9 mouse cellular contexts compared by ENCODE assay signal in the genomic region with DNA sequence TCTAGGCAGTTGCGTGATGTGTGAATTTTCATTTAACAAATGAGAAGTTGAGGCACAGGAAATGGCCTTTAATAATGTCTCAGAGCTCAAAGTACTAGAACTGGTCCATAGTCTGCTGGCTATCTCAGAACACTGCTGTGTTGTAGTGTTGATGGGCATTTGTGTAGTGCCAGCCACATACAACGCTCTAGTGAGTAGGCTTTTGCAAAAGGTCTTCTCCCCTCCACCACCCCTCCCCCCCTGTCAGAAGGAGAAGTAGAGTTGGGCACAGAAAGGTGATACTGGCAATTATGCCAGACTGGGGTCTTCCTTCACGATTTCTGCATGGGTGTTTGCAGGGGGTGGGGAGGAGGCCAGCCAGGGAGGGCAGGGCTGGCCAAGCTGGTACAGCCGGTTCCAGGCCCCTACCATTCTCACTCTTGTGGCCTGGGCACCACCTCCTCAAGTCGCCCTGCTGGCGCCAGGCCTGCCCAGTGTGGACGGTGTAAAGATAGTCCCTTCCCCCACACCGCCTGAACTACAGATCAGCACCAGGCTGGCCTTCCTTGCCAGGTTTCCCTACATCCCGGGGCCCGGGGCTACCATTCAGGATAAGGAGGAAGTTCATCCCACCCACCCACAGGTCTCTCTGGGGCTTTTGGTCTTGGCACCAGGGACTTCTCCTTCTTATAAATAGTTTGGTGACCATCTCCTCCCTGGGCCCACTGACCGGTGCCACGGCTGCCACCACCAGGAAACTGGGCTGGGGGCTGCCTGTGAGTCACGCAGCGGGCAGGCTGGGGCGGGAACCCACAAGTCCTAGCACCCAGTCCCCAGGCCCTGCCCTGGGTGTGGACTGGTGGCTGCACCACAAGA. TPM values are rescaled to one million over a fixed set of nuclear protein-coding genes. Genes with fewer than 3 reads are reported as not detected.
DNase-seq lines count a peak whose midpoint lies in the region; ATAC-seq and TF ChIP-seq lines count a peak whose summit lies in the region.
"Had no signal": no experiment of that assay in that cellular context is flagged by ENCODE, and none has a peak within 500 bp of the region (broad histone marks: within the 10 kb centered on the region; RNA-seq: fewer than 3 reads in every experiment).

No protein-coding gene starts in this region.

- peaks cover 23% of the 10 kb centered on the region for H3K79me2 ChIP-seq in MEL (ENCODE audit: control insufficient read depth, insufficient read depth, low read length, poor library complexity)

- no peak for ATAC-seq in hindbrain, embryonic 12.5 days (ENCODE audit: low FRiP score)
- no peak for ATAC-seq in hindbrain, embryonic 11.5 days (ENCODE audit: low FRiP score)
- ATAC-seq in forebrain, embryonic 14.5 days = no peak
- no peak for ATAC-seq in erythroblast, adult 5-6 weeks (replicated peaks; ENCODE audit: low FRiP score, poor library complexity, severe bottlenecking)

- no peaks in the 10 kb centered on the region for H3K9me3 ChIP-seq in hindbrain, embryonic 12.5 days (replicated peaks)
- H3K9me3 ChIP-seq in hindbrain, embryonic 11.5 days (ENCODE audit: control insufficient read depth, low read length) = no peaks in the 10 kb centered on the region
- H3K9me3 ChIP-seq in MEL (replicated peaks; ENCODE audit: insufficient read depth, low read length) = no peaks in the 10 kb centered on the region
- H3K9me3 ChIP-seq in forebrain, embryonic 14.5 days (replicated peaks; ENCODE audit: control insufficient read depth, low read length) = no peaks in the 10 kb centered on the region

- intact Hi-C loops in left cerebral cortex, postnatal 36 days (cut with DNase I) = no loop called here

- H3K4me3 ChIP-seq in hindbrain, embryonic 12.5 days = no peak overlapping the region
- no peak overlapping the region for H3K4me3 ChIP-seq in hindbrain, embryonic 11.5 days (ENCODE audit: low read depth, low read length)
- peak overlapping the region in 1 of 2 experiments; percentile 4; a peak in 2 of 4 replicates for H3K4me3 ChIP-seq in MEL (ENCODE audit: control insufficient read depth in 1 of 2, insufficient read depth in 1 of 2, low read depth in 2 of 2, low read length in 2 of 2)
- no peak overlapping the region for H3K4me3 ChIP-seq in kidney, adult 2 months (ENCODE audit: insufficient read depth, low read depth, low read length)
- no peak overlapping the region for H3K4me3 ChIP-seq in forebrain, embryonic 14.5 days (ENCODE audit: low read depth, low read length)

- 73% methylated on average over 15 of the region's 15 CpGs for WGBS in hindbrain, embryonic 12.5 days
- 81% methylated on average over 15 of the region's 15 CpGs for WGBS in hindbrain, embryonic 11.5 days
- WGBS in kidney, adult 2 months = 47% methylated on average over 15 of the region's 15 CpGs
- 80% methylated on average over 15 of the region's 15 CpGs for whole genome bisulfite sequencing in forebrain, embryonic 14.5 days

- peaks cover 74% of the 10 kb centered on the region for H3K4me1 ChIP-seq in hindbrain, embryonic 12.5 days
- peaks cover 31% of the 10 kb centered on the region for H3K4me1 ChIP-seq in hindbrain, embryonic 11.5 days (replicated peaks; ENCODE audit: control insufficient read depth, insufficient read depth, low read length)
- peaks cover 11 to 59% of the 10 kb centered on the region in 2 experiments for H3K4me1 ChIP-seq in MEL (ENCODE audit: control insufficient read depth in 1 of 2, insufficient read depth in 2 of 2, low read length in 2 of 2)
- H3K4me1 ChIP-seq in kidney, adult 2 months (ENCODE audit: control insufficient read depth, insufficient read depth, low read length) = peaks cover 49% of the 10 kb centered on the region
- peaks cover 38% of the 10 kb centered on the region for H3K4me1 ChIP-seq in forebrain, embryonic 14.5 days (ENCODE audit: control insufficient read depth, insufficient read depth, low read length)

- DNase-seq in hindbrain, embryonic 11.5 days (ENCODE audit: low spot score) = no peak
- peak; percentile 51 for DNase-seq in MEL (ENCODE audit: low read depth, low spot score)
- DNase-seq in kidney, adult 2 months = peak; percentile 72
- DNase-seq in lung, postnatal 14 days = peak; percentile 51
- DNase-seq in forebrain, embryonic 14.5 days (ENCODE audit: low spot score) = no peak
- DNase-seq in left cerebral cortex, postnatal 36 days (ENCODE audit: low spot score in 2 of 2) = no peak

- 0 out of 2 replicates have a peak overlapping the region, but pooled peaks have one; percentile 23 for H3K27ac ChIP-seq in hindbrain, embryonic 12.5 days
- no peak overlapping the region for H3K27ac ChIP-seq in hindbrain, embryonic 11.5 days (ENCODE audit: low read depth, low read length)
- peak overlapping the region; percentile 99 for H3K27ac ChIP-seq in MEL (ENCODE audit: control insufficient read depth, low read depth, low read length)
- peak overlapping the region; percentile 98 for H3K27ac ChIP-seq in kidney, adult 2 months (ENCODE audit: insufficient read depth, low read depth, low read length)
- H3K27ac ChIP-seq in forebrain, embryonic 14.5 days (ENCODE audit: low read depth, low read length) = no peak overlapping the region

- no peaks in the 10 kb centered on the region for H3K36me3 ChIP-seq in hindbrain, embryonic 12.5 days
- no peaks in the 10 kb centered on the region for H3K36me3 ChIP-seq in hindbrain, embryonic 11.5 days (ENCODE audit: control insufficient read depth, insufficient read depth, low read length)
- peaks cover 0 to 43% of the 10 kb centered on the region in 2 experiments; a peak in 2 of 4 replicates for H3K36me3 ChIP-seq in MEL (ENCODE audit: control insufficient read depth in 1 of 2, insufficient read depth in 2 of 2, low read length in 2 of 2)
- H3K36me3 ChIP-seq in kidney, adult 2 months (ENCODE audit: control insufficient read depth, insufficient read depth, low read length) = no peaks in the 10 kb centered on the region
- H3K36me3 ChIP-seq in forebrain, embryonic 14.5 days (ENCODE audit: control insufficient read depth, insufficient read depth, low read length) = no peaks in the 10 kb centered on the region

- peaks cover 85% of the 10 kb centered on the region for H3K27me3 ChIP-seq in hindbrain, embryonic 12.5 days
- H3K27me3 ChIP-seq in hindbrain, embryonic 11.5 days (ENCODE audit: control insufficient read depth, insufficient read depth, low read length) = peaks cover 51% of the 10 kb centered on the region
- no peaks in the 10 kb centered on the region for H3K27me3 ChIP-seq in MEL (ENCODE audit: control insufficient read depth in 1 of 2, insufficient read depth in 2 of 2, low read length in 2 of 2)
- no peaks in the 10 kb centered on the region for H3K27me3 ChIP-seq in kidney, adult 2 months (replicated peaks; ENCODE audit: control insufficient read depth, insufficient read depth, low read length)
- H3K27me3 ChIP-seq in forebrain, embryonic 14.5 days (replicated peaks; ENCODE audit: control insufficient read depth, insufficient read depth, low read length) = peaks cover 31% of the 10 kb centered on the region

- no peak for TF ChIP-seq CTCF in MEL (IDR thresholded peaks at IDR 0.05 in 2 of 3, conservative IDR thresholded peaks at IDR 0.05 in 1 of 3; ENCODE audit: control insufficient read depth in 1 of 3, insufficient read depth in 1 of 3, low read depth in 2 of 3, low read length in 3 of 3, poor library complexity in 1 of 3, severe bottlenecking in 1 of 3)
- TF ChIP-seq CTCF in kidney, adult 2 months (conservative IDR thresholded peaks at IDR 0.05; ENCODE audit: insufficient read depth, insufficient read length, low read depth, low read length) = no peak

- TF ChIP-seq EP300 in MEL (IDR thresholded peaks at IDR 0.05; ENCODE audit: low read depth in 1 of 2, low read length in 2 of 2) = 0 out of 4 replicates have a peak, but pooled peaks of 1 of the 2 experiments have one; percentile 8

- TF ChIP-seq POLR2A in MEL (IDR thresholded peaks at IDR 0.05; ENCODE audit: control insufficient read depth in 1 of 2, insufficient read depth in 1 of 2, low read depth in 1 of 2, low read length in 2 of 2, poor library complexity in 1 of 2) = no peak
- TF ChIP-seq POLR2A in kidney, adult 2 months (IDR thresholded peaks at IDR 0.05; ENCODE audit: low read depth, low read length) = no peak

- H3K9ac ChIP-seq in hindbrain, embryonic 12.5 days = no peak overlapping the region
- H3K9ac ChIP-seq in hindbrain, embryonic 11.5 days (ENCODE audit: low read depth, low read length) = no peak overlapping the region
- peak overlapping the region; percentile 83 for H3K9ac ChIP-seq in MEL (ENCODE audit: control insufficient read depth, low read depth, low read length, poor library complexity, severe bottlenecking)
- no peak overlapping the region for H3K9ac ChIP-seq in forebrain, embryonic 14.5 days (ENCODE audit: low read length)

- TF ChIP-seq RAD21 in MEL (IDR thresholded peaks at IDR 0.05; ENCODE audit: low read depth, low read length) = no peak

- no peak overlapping the region for H3K4me2 ChIP-seq in hindbrain, embryonic 12.5 days (replicated peaks)
- no peak overlapping the region for H3K4me2 ChIP-seq in hindbrain, embryonic 11.5 days (replicated peaks; ENCODE audit: low read depth, low read length)
- H3K4me2 ChIP-seq in forebrain, embryonic 14.5 days (ENCODE audit: low read length) = no peak overlapping the region

RNA-seq across cellular contexts. Expression of a gene that starts 3.4 kb away (rescaled TPM):
- 6.0 and 7.5 TPM in 2 replicates for polyA plus RNA-seq in hindbrain, embryonic 12.5 days (2016; fragmentation: Nextera tagmentation; extraction: Ambion mirVana)
- polyA plus RNA-seq in hindbrain, embryonic 11.5 days (2014; fragmentation: Nextera tagmentation; extraction: Ambion mirVana) = 6.2 and 6.4 TPM in 2 replicates
- 49.6 and 72.7 TPM in 2 replicates for total RNA-seq in MEL (2012; rRNA removed)
- 10 to 100 TPM in 1 of 2 experiments, not detected in 1; 41.6 TPM for polyA plus RNA-seq in MEL (2012; ENCODE audit: insufficient read depth in 1 of 2, insufficient read length in 2 of 2, low read depth in 1 of 2, low replicate concordance in 2 of 2, missing spikeins in 1 of 2)
- 19.2 and 20.9 TPM in 2 replicates for polyA plus RNA-seq in kidney, adult 2 months (2012; rRNA removed)
- 5.0 and 6.5 TPM in 2 replicates for polyA plus RNA-seq in forebrain, embryonic 14.5 days (2014; fragmentation: Nextera tagmentation; extraction: Ambion mirVana)
- 100 to 1,000 TPM in 1 of 2 experiments, 10 to 100 TPM in 1; 43.2 to 133 TPM for total RNA-seq in left cerebral cortex, postnatal 36 days (2021)
- 6.1 and 6.7 TPM in 2 replicates for total RNA-seq in erythroblast, adult 5-6 weeks (2015; ENCODE audit: low replicate concordance)
- total RNA-seq in erythroblast, adult 5-6 weeks (2017; ENCODE audit: low replicate concordance) = 15.5 and 16.1 TPM in 2 replicates

RNA-seq across cellular contexts. Expression of a gene that starts 8.5 kb away (rescaled TPM):
- 16.3 and 18.7 TPM in 2 replicates for polyA plus RNA-seq in hindbrain, embryonic 12.5 days (2016; fragmentation: Nextera tagmentation; extraction: Ambion mirVana)
- polyA plus RNA-seq in hindbrain, embryonic 11.5 days (2014; fragmentation: Nextera tagmentation; extraction: Ambion mirVana) = 9.5 and 10.3 TPM in 2 replicates
- total RNA-seq in MEL (2012; rRNA removed) = 10.5 and 11.5 TPM in 2 replicates
- polyA plus RNA-seq in MEL (2012; ENCODE audit: insufficient read depth in 1 of 2, insufficient read length in 2 of 2, low read depth in 1 of 2, low replicate concordance in 2 of 2, missing spikeins in 1 of 2) = 10 to 100 TPM in 1 of 2 experiments, not detected in 1; 17.5 TPM
- polyA plus RNA-seq in kidney, adult 2 months (2012; rRNA removed) = 34.5 and 34.6 TPM in 2 replicates
- 13.0 and 20.3 TPM in 2 replicates for polyA plus RNA-seq in forebrain, embryonic 14.5 days (2014; fragmentation: Nextera tagmentation; extraction: Ambion mirVana)
- total RNA-seq in left cerebral cortex, postnatal 36 days (2021) = 10 to 100 TPM in 1 of 2 experiments, 1 to 10 TPM in 1; 8.2 to 10.0 TPM
- total RNA-seq in erythroblast, adult 5-6 weeks (2015; ENCODE audit: low replicate concordance) = 1.9 and 5.0 TPM in 2 replicates
- 1.6 and 6.1 TPM in 2 replicates for total RNA-seq in erythroblast, adult 5-6 weeks (2017; ENCODE audit: low replicate concordance)

RNA-seq across cellular contexts. Expression of a gene that starts 12.3 kb away (rescaled TPM):
- 77.4 and 77.9 TPM in 2 replicates for polyA plus RNA-seq in hindbrain, embryonic 12.5 days (2016; fragmentation: Nextera tagmentation; extraction: Ambion mirVana)
- 98.5 and 104 TPM in 2 replicates for polyA plus RNA-seq in hindbrain, embryonic 11.5 days (2014; fragmentation: Nextera tagmentation; extraction: Ambion mirVana)
- total RNA-seq in MEL (2012; rRNA removed) = 105 TPM in 2 replicates
- polyA plus RNA-seq in MEL (2012; ENCODE audit: insufficient read depth in 1 of 2, insufficient read length in 2 of 2, low read depth in 1 of 2, low replicate concordance in 2 of 2, missing spikeins in 1 of 2) = 100 to 1,000 TPM in 1 of 2 experiments, not detected in 1; 109 TPM
- 29.4 and 34.4 TPM in 2 replicates for polyA plus RNA-seq in kidney, adult 2 months (2012; rRNA removed)
- 93.3 and 111 TPM in 2 replicates for polyA plus RNA-seq in forebrain, embryonic 14.5 days (2014; fragmentation: Nextera tagmentation; extraction: Ambion mirVana)
- 10 to 100 TPM; 41.2 to 55.4 TPM for total RNA-seq in left cerebral cortex, postnatal 36 days (2021)
- total RNA-seq in erythroblast, adult 5-6 weeks (2015; ENCODE audit: low replicate concordance) = 31.8 and 67.2 TPM in 2 replicates
- total RNA-seq in erythroblast, adult 5-6 weeks (2017; ENCODE audit: low replicate concordance) = 37.4 and 37.9 TPM in 2 replicates

RNA-seq across cellular contexts. Expression of a gene that starts 12.5 kb away (rescaled TPM):
- 1,088 and 1,187 TPM in 2 replicates for polyA plus RNA-seq in hindbrain, embryonic 12.5 days (2016; fragmentation: Nextera tagmentation; extraction: Ambion mirVana)
- 1,367 and 1,409 TPM in 2 replicates for polyA plus RNA-seq in hindbrain, embryonic 11.5 days (2014; fragmentation: Nextera tagmentation; extraction: Ambion mirVana)
- 502 and 643 TPM in 2 replicates for total RNA-seq in MEL (2012; rRNA removed)
- 100 to 1,000 TPM; 679 to 773 TPM for polyA plus RNA-seq in MEL (2012; ENCODE audit: insufficient read depth in 1 of 2, insufficient read length in 2 of 2, low read depth in 1 of 2, low replicate concordance in 2 of 2, missing spikeins in 1 of 2)
- polyA plus RNA-seq in kidney, adult 2 months (2012; rRNA removed) = 304 and 376 TPM in 2 replicates
- polyA plus RNA-seq in forebrain, embryonic 14.5 days (2014; fragmentation: Nextera tagmentation; extraction: Ambion mirVana) = 1,735 and 2,101 TPM in 2 replicates
- 100 to 1,000 TPM; 324 to 340 TPM for total RNA-seq in left cerebral cortex, postnatal 36 days (2021)
- 1,192 and 1,430 TPM in 2 replicates for total RNA-seq in erythroblast, adult 5-6 weeks (2015; ENCODE audit: low replicate concordance)
- 2,193 and 2,235 TPM in 2 replicates for total RNA-seq in erythroblast, adult 5-6 weeks (2017; ENCODE audit: low replicate concordance)

RNA-seq across cellular contexts. Expression of a gene that starts 12.6 kb away (rescaled TPM):
- not detected in 2 replicates for polyA plus RNA-seq in hindbrain, embryonic 12.5 days (2016; fragmentation: Nextera tagmentation; extraction: Ambion mirVana)
- not detected in 2 replicates for polyA plus RNA-seq in hindbrain, embryonic 11.5 days (2014; fragmentation: Nextera tagmentation; extraction: Ambion mirVana)
- 3.9 and 4.7 TPM in 2 replicates for total RNA-seq in MEL (2012; rRNA removed)
- polyA plus RNA-seq in MEL (2012; ENCODE audit: insufficient read depth in 1 of 2, insufficient read length in 2 of 2, low read depth in 1 of 2, low replicate concordance in 2 of 2, missing spikeins in 1 of 2) = not detected
- not detected in 2 replicates for polyA plus RNA-seq in kidney, adult 2 months (2012; rRNA removed)
- polyA plus RNA-seq in forebrain, embryonic 14.5 days (2014; fragmentation: Nextera tagmentation; extraction: Ambion mirVana) = not detected in 2 replicates
- total RNA-seq in left cerebral cortex, postnatal 36 days (2021) = 1 to 10 TPM in 1 of 2 experiments, not detected in 1; 1.6 TPM
- total RNA-seq in erythroblast, adult 5-6 weeks (2015; ENCODE audit: low replicate concordance) = not detected in 2 replicates
- total RNA-seq in erythroblast, adult 5-6 weeks (2017; ENCODE audit: low replicate concordance) = not detected in 2 replicates
- polyA plus RNA-seq: limb, embryonic 11.5 days had no signal

Comparison
In these comparisons a context has a peak if more than half of its experiments do, and no peak if none do; other contexts are left out.
1. H3K27ac ChIP-seq: peak in hindbrain, embryonic 12.5 days (single experiment), MEL (single experiment) and kidney, adult 2 months (single experiment); none in hindbrain, embryonic 11.5 days (single experiment) and forebrain, embryonic 14.5 days (single experiment).
2. DNase-seq: peak in MEL (single experiment), kidney, adult 2 months (single experiment) and lung, postnatal 14 days (single experiment); none in hindbrain, embryonic 11.5 days (single experiment), forebrain, embryonic 14.5 days (single experiment) and left cerebral cortex, postnatal 36 days (0 of 2).